Mouse (Mus musculus) telencephalon, adult 2 months (tissue): ENCODE data around the gene Entpd6.

Source experiments
- DNase-seq: peaks from one replicate; pipeline ENCODE4 v3.0.0-alpha.2; 2011; ENCODE audit warnings: low read depth, low spot score

Entpd6 gene

DNA sequence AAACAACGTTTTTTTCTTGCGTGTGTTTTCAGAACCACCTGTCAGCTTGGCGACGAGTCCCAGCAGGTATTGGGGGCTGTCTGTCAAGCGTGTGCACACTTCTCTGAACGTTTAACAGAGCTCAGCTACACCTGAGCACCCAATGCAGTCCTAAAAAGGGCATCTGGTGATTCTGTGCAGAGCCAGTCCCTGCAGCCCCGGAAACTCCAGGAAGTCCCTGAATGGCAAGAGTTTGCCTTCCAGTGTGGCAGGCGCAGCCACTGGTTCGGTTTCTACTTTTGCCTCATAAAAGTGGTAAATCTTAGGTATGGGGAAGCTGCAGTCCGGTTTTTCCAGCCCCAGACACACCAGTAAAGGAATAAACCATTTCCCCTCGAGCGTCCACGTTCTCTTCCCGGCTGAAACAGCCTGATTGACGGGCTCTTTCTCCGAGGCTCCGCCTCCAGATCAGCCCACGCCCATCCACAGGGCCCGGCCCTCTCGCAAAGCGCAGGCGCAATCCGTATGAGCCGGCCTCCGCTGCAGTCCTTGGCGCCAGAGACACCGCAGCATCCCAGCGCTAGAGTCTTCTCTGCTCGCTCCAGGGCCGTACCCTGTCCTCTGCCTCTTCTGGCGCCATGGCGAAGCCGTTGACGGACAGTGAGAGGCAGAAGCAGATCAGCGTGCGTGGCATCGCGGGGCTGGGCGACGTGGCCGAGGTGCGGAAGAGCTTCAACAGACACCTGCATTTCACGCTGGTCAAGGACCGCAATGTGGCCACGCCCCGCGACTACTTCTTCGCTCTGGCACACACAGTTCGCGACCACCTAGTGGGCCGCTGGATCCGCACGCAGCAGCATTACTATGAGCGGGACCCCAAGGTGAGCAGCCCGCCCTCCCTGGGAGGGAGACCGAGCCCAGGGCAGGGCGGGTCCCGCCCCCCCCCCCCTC, 37.7 kb downstream of the Entpd6 start, which contains the start of gene Pygb:
Gene Pygb, plus strand, starts transcription at position 485 of the 930 bp plus-strand sequence.
- peak; percentile 84 for DNase-seq

DNA sequence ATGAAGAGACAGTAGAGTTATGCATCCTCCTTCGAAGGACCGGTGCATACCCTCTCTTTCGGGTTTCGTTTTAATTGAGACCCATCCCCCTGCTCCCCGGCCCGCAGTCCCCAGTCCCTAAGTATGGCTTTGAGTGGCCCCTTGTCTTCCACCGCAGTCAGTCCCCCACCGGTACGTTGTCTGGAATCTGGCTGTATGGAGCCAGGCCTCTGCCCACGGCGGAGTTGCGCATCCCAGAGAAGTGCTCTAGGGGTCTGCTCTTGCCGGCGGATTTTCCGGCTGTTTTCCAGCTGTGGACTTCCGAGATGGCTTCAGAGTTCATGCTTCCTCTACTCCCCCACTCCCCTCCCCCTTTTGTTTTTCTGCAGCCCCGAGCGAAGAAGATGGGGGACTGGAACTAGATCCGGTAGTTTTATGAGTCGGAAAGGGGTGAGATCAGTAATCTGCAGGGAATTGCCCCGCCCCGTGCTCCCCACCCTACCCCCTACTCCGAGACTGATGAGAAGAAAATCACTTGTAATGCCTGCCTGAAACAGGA, 38.5 kb downstream of the Entpd6 start:
- DNase-seq, result no peak

DNA sequence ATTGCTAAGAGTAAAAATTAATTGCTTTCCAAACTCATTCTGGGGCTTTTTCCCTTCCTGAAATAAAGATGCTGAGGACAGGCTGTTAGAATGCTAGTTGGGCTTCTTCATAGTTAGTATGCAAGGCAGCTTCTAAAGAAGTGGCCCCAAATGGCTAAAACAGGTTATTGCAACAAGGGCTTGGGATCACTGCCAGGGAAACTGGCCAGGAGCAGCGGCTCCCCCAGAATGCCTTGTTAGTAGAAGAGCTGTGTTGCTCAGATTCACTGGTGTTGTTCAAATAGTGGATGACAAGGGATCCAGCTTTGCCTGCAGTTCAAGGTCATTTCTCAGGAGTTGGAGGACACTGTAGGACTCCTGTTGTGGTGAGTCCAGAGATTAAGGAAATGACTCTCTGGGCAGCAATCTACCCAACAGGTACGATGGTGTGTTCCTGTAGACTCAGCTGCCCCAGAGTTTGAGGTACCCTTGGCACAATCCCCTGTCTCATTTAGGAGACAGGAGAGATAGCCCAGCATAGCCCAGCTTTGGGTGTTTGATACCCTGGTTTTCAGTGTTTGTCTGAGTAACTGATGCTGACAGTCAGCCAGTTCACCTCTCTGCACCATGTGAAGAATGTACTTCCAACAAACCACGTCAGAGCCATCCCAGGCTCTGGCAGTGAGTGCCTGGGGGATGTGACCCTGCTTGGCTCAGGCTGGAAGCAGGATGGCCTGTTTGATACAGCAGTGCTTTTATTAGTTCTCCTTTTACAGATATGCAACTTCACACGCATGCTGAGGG, 40.1 kb downstream of the Entpd6 start:
- no peak for DNase-seq

DNA sequence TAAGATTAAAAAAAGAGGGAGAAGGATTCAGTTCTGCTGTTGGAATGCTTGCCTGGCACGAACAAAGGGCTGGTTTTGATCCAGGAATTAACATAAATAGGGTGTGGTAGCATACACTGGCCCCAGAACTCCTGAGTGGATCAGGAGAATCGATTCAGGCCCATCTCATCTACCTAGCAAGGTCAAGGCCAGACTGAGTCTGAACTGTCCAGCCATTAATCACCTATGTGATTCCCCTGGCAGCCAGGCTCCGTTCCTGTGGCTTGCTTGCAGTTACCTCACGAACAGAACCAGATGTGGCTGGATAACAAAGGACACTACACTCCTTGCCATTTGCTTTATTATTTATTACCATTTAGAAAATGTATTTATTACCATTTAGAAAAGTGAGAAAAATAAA, 44.5 kb downstream of the Entpd6 start:
- no peak for DNase-seq

DNA sequence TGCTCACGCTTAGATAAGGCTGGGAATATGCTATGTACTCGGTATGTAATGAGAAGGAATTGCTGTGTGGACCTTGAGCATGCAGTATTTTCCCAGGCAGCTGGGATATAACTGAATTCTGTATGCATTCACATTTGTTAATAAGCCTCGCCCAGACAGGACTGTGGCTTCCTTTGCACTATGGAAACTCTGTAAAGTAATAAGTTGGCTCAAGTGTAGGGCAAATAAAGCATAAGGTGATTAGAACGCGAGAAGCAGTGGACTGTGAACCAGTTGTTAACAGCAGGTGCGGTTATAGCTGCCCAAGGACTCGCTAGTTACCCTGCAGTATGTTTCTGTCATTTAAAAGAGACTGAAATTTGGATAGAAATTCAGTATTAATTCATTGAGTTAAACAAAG, 49.2 kb downstream of the Entpd6 start:
- DNase-seq, result no peak

DNA sequence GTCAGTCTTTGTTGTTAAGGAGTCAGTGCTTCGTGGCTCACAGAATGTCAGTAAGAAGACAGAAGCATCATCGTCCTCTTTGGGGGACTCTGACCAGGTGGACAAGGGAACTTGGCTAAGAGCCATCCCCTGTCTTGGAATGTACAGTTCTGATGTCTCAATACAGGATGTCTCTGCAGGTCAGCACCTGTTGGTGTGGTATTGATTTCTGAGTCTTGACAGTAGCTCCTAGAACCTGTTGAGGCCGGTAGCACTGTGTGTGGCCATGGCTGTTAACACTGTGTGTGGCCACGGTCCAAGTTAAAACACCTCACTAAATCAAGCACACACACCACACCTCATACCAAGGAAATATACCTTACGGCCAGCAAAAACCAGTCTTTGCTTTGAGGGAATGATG, 51.8 kb downstream of the Entpd6 start:
- DNase-seq, result no peak

DNA sequence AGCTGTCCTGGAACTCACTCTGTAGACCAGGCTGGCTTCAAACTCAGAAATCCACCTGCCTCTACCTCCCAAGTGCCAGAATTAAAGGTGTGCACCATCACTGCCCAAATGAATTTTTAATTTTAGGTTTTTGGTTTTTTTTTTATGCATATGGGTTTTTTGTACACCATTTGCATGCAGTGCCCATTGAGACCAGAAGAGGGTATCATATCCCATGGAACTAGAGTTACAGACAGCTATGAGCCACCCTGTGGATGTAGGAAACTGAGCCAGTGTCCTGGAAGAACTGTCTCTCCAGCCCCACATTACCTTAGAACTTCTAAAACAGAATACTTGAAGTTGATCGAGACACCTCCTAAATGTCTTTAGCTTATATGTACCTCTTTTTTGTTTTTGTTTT, 54.2 kb downstream of the Entpd6 start:
- DNase-seq, result no peak

DNA sequence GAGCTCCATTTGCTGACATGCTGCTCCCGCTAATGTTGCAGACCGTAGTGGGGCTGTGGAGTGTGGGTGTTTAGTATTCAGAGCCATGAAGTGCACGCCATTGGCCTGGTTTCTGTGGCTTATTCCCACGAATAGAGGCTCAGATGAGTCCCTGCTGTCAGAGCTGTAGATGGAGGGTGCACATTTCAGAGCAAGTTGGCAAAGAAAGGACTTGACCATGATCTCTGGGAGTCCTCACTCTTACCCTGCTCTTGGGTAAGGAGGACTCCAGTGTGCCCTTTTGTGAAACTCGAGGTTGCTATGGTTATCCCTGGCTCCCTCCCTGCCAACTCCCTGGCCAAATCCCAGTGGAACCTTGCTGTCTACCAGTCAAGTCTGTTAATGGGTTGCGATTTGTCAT, 59.5 kb downstream of the Entpd6 start:
- DNase-seq, result no peak

DNA sequence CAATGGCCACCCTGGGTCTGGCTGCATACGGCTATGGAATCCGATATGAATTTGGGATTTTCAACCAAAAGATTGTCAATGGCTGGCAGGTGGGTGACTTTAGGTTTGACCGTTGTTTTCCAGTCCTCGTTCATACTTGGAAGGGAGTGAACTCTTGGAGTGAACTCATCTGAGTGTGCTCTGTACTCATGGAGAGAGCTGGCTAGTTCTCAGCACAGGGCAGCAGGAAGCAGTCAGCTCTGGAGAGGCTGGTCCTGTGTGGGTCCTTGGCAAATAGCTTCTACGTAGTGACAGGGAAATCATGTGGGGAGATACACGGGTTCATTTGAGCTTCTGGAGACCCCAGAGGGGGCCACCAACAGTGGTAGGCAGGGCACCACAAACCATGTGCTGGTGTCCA, 60.0 kb downstream of the Entpd6 start:
- no peak for DNase-seq

DNA sequence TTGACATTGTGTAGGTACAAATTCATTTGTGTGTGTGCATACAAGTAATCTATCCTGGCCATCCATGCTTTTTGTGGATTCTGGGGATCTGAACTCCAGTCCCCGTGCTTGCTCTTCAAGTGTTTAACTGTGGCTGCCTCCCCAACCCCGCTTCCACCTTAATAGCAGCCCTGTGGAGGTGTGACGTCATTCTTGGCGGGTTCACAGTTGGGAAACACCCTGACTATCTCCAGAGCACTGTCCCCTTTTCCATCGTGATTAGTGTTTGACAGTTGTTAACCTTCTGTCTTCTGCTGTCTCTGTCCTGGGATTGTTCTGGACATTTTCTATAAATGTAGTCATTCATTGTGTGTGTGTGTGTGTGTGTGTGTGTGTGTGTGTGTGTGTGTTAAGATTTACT, 61.8 kb downstream of the Entpd6 start:
- DNase-seq, result no peak

DNA sequence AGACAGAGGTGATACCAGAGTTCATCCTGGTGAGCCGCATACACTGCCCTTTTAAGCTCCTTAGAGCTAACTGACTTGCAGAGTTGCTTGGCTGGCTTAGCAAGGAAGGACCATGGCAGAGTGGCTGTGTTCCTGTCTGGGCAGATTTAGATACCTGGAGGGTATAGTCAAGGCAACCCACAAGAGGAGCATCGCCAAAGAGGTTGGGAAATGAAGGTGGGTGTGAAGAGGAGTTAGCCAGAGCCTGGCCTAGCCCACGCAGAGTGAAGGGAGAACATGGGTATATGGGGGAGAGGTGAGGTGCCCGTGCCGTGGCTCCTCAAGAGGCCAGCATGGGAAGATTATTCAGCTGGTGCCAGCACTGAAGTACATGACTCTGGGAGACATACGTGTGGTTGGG, 64.0 kb downstream of the Entpd6 start:
- no peak for DNase-seq

DNA sequence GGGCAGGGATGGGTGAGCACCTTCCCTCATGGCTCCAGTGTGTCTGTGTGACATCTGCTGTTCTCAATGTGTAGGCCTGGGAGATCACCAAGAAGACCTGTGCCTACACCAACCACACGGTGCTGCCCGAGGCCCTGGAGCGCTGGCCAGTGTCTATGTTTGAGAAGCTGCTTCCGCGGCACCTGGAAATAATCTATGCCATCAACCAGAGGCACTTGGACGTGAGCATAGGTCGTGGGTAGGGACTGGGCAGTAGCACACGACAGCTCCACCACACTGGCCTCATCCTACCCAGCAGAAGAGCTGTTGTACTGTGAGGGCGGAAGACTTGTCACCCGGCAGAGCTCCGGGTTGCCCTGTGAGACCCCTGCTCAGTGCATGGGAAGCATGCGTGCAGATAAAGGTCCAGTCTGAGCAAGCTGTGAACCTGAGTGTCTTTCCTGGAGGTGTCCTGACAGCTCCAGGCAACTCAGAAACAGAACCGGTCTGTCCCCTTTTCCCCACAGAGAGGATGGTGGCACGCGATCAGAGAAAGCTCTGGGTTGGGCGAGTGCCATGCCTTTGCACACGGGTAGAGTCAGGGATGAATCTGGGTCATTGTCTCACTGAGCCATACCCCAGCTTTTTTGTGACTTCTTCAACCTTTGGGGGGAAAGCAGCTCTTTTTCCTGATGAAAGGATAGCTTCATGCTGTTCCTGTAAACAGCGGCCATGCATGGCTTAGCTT, 68.0 kb downstream of the Entpd6 start:
- no peak for DNase-seq

DNA sequence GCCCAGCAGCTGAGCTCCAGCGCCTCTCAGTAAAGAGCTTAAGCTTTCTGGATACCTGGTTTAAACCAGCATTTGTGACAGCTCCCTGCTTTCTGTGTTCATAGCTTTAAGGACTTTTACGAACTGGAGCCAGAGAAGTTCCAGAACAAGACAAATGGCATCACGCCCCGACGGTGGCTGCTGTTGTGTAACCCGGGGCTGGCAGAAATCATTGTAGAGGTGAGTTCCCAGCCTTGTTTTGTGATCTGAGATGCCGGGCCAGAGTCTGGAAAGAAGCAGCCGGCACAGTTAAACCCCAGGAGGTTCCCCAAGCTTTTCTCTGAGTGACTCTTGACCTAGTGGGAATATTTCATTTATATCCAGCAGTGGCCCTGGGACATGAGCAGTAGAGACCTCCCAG, 69.9 kb downstream of the Entpd6 start:
- no peak for DNase-seq

DNA sequence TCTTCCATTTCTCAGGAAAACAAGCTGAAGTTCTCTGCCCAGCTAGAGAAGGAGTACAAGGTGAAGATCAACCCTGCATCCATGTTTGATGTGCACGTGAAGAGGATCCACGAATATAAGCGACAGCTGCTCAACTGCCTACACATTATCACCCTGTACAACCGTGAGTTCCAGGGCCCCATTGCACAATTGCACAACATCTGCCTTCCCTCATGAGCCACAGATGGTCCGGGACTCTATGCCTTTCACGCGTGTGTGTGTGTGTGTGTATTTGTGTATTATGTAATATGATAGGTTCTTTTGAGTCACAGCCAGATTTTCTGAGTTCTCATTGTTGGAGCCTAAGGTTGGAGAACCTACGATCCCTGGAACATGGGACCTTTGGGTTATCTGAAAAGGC, 71.9 kb downstream of the Entpd6 start:
- peak; percentile 51 for DNase-seq
